Mouse (Mus musculus) spleen, adult 2 months (tissue): ENCODE measurements around the gene Tbx1.

Experiments used
- CTCF ChIP-seq: fragments of 200-500 bp; IDR thresholded peaks from 2 replicates; pipeline ENCODE4 v1.5.1; 2011; ENCODE audit warnings: mild to moderate bottlenecking, inconsistent platforms; ENCODE audit not compliant: insufficient read depth, insufficient read length, insufficient replicate concordance; ENCODE audit errors: extremely low read depth
- POLR2A ChIP-seq: fragments of 200-500 bp; IDR thresholded peaks from 2 replicates; pipeline ENCODE4 v1.6.1; 2011; ENCODE audit warnings: low read depth, low read length, inconsistent platforms

DNA sequence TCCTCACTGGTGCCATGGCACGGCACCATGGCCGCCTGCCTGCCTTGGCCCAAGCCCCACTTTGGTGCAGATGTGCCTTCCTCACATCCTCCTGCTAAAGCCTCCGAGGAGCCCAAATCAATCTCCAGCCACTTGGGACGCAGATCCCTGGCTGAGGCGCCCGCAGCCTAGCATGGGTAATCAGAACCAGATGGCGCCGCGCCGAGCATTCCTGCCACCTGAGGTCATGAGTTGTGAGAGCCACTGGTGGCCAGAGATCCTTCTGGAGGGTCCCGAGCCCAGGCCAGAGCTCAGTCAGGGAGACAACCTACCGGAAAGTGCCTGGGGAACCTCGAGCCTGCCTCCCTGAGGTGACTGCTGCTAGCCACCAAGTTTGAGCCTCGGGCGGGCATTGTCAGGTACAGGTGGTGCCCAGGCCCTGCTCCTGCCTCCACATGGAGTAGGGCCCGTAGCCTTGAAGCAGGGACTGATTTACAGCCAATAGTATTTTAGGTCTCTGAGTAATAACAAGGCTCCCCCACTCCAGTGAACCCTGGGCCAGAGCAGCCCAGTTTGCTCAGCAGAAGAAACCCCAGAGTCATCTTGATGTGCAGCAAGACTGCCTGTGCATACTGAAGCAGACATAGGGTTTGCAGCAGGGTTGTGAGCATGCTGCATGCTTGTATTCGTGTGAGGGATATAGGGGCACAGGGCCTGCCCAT lies 35.1 kb downstream of the Tbx1 start:
- TF ChIP-seq POLR2A (no peak), CTCF (no peak)
